Mouse (Mus musculus) forebrain, embryonic 15.5 days (tissue): ENCODE data around the gene Inppl1. TPM values are rescaled to one million over a fixed set of nuclear protein-coding genes. Genes with fewer than 3 reads are reported as not detected.

Experiments
- ATAC-seq: fragments of 200-750 bp; cut with Nextera tagmentation; replicated peaks from 2 replicates; pipeline ENCODE4 v1.8.0; 2017; ENCODE audit warnings: mild to moderate bottlenecking, moderate TSS enrichment, moderate library complexity
- H3K27ac ChIP-seq: fragments of 300-500 bp; sonication (generic); replicated peaks from 2 replicates; pipeline ENCODE4 v1.5.1; 2015; ENCODE audit warnings: mild to moderate bottlenecking, inconsistent platforms
- H3K27me3 ChIP-seq: fragments of 300-500 bp; sonication (generic); 2 replicates; pipeline ENCODE4 v1.6.1; 2015; ENCODE audit warnings: inconsistent platforms
- H3K36me3 ChIP-seq: fragments of 300-500 bp; sonication (generic); 2 replicates; pipeline ENCODE4 v1.6.1; 2015; ENCODE audit warnings: mild to moderate bottlenecking, inconsistent platforms
- H3K4me1 ChIP-seq: fragments of 300-500 bp; sonication (generic); 2 replicates; pipeline ENCODE4 v1.6.1; 2015; ENCODE audit warnings: inconsistent platforms
- H3K4me2 ChIP-seq: fragments of 300-500 bp; sonication (generic); replicated peaks from 2 replicates; pipeline ENCODE4 v1.6.1; 2015; ENCODE audit warnings: mild to moderate bottlenecking, inconsistent platforms
- H3K4me3 ChIP-seq: fragments of 300-500 bp; sonication (generic); 2 replicates; pipeline ENCODE4 v1.5.1; 2015; ENCODE audit warnings: mild to moderate bottlenecking, inconsistent platforms
- H3K9ac ChIP-seq: fragments of 300-500 bp; sonication (generic); replicated peaks from 2 replicates; pipeline ENCODE4 v1.6.1; 2015; ENCODE audit warnings: mild to moderate bottlenecking, inconsistent platforms
- H3K9me3 ChIP-seq: fragments of 300-500 bp; sonication (generic); 2 replicates; pipeline ENCODE4 v1.6.1; 2016; ENCODE audit warnings: inconsistent platforms
- WGBS: fragments of 180-500 bp; shearing (Covaris S2); methylation state at CpG from one replicate; pipeline ENCODE4 v1.1.7; 2015; ENCODE audit warnings: mixed read lengths; 5-methylcytosine and 5-hydroxymethylcytosine counted together
- microRNA-seq: library from miRNA; unstranded; fragments of <30 nt; microRNA quantifications from one replicate; pipeline ENCODE4, GENCODE M21; 2016
- polyA plus RNA-seq: library from polyadenylated mRNA; unstranded; fragments of >200 nt; fragmentation: Nextera tagmentation; extraction: Ambion mirVana; gene quantifications from 2 replicates; pipeline ENCODE4 v1.2.1, GENCODE M21; 2015

Gene Inppl1
- polyA plus RNA-seq, 1 experiment from 2014 or later: 22.3 TPM

DNA sequence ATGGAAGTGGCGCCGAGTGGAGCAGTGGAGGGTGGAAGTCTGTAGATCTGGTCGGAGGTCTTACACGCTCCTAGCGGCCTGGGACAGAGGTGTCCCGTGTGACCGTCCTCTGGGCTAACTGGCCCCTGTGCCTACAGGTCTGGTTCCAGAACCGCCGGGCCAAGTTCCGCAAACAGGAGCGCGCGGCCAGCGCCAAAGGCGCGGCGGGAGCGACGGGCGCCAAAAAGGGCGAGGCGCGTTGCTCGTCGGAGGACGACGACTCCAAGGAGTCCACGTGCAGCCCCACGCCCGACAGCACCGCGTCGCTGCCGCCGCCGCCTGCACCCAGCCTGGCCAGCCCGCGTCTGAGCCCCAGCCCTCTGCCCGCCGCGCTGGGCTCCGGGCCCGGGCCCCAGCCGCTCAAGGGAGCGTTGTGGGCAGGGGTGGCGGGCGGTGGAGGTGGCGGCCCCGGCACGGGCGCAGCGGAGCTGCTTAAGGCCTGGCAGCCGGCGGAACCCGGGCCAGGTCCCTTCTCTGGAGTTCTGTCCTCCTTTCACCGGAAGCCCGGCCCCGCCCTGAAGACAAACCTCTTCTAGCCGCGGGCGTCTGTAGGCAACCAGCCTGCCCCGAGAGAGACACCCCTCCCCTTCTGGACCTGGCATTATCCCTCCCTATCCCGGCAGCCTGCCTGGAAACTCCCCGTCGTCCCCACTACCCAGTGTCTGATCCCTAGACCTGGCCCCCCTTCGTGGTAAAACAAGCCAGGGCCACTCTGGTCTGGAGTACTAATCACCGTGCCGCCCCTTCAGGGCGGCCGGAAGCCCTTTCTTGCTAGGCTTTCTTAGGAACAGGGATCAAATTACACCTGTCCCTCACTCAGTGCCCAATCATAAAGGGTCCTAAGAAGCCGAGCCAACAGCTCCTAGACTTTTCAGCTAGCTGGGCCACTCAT is 16.2 kb downstream of the Inppl1 start:
- Histone ChIP-seq H3K9me3 (no peaks in the 10 kb centered on the region), H3K4me2 (peak overlapping the region; percentile 63), H3K4me1 (peaks cover 28% of the 10 kb centered on the region), H3K4me3 (peak overlapping the region; percentile 34), H3K27ac (no peak overlapping the region), H3K9ac (peak overlapping the region; percentile 38; the same call in 1 of the 2 replicates), H3K27me3 (peaks cover 55% of the 10 kb centered on the region), H3K36me3 (0 out of 2 replicates have a peak, but pooled peaks cover 3% of the 10 kb centered on the region)
- ATAC-seq: peak; percentile 63
- WGBS: under 1% methylated on average over 71 of the region's 71 CpGs

DNA sequence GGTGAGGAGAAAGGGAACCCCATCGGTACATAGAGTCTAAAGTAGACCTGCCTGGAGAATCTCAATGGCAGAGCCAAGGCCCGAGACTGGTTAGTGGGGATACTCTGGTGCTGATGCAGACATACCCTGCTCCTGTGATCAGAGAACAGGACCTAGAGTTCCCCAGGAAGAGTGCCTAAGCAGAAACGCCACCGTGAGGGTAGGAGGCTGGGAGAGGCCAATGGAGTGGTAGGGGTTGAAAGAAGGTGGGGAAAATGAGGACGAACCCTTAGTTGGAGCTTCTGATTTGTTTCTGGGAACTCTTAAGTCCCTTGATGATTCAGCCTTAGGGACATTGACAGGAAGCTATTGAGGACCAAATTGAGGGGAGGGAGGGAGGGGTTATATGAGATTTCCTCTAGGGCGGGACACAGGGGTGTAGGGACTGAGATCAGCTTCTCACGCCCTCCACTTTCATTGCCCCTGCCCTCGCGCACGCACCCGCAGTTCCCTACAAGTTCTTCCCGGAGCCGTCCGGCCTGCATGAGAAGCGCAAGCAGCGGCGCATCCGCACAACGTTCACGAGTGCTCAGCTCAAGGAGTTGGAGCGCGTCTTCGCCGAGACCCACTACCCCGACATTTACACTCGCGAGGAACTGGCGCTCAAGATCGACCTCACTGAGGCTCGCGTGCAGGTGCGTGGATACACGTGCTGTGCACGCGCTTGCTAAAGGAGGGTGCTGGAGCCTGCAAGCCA is 17.6 kb downstream of the Inppl1 start:
- Histone ChIP-seq H3K4me3 (peak overlapping the region; percentile 34), H3K9ac (no peak overlapping the region), H3K9me3 (no peaks in the 10 kb centered on the region), H3K4me1 (peaks cover 28% of the 10 kb centered on the region), H3K36me3 (no peaks in the 10 kb centered on the region), H3K27me3 (peaks cover 64% of the 10 kb centered on the region), H3K27ac (no peak overlapping the region), H3K4me2 (peak overlapping the region; percentile 63)
- ATAC-seq: no peak
- whole genome bisulfite sequencing: 3% methylated on average over 35 of the region's 35 CpGs

DNA sequence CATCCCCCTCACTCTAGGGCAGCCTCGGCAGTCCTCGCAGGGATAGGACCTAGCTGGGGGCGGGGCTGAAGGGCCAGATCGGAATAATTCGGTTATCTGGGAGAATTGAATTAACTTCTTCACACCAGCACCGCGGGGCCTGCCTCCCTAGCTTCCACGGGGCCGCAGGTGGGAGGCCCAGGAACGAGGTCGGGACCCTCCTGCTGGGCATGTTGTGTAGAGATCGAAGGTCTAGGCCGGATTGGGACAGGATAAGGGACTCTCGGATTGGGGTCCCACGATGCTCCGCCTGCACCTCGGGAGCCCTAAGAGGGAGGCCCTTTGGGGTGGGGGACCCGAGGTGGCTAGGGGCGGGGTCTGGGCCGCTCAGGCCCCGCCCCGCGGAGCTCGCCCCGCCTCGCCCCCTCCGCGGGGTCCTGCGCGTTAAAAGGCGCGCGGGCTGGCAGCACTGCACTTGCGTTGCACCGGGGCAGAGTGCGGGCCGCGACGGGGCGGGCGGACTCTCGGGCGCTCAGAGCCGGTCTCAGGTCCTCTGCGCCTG is 20.1 kb downstream of the Inppl1 start, which contains the start of gene Phox2a:
Gene Phox2a (plus strand): TSS at position 453 of the 541 bp plus-strand sequence.
- H3K9me3 ChIP-seq: no peaks in the 10 kb centered on the region
- no peaks in the 10 kb centered on the region for H3K36me3 ChIP-seq
- H3K4me3 ChIP-seq: peak within 1 kb of the TSS; percentile 31
- peaks cover 28% of the 10 kb centered on the region for H3K4me1 ChIP-seq
- no peak within 1 kb of the TSS for H3K27ac ChIP-seq
- ATAC-seq: 0 out of 2 replicates have a peak, but pooled peaks have one; percentile 23
- H3K9ac ChIP-seq: no peak within 1 kb of the TSS
- peaks cover 62% of the 10 kb centered on the region for H3K27me3 ChIP-seq
- peak within 1 kb of the TSS; percentile 41 for H3K4me2 ChIP-seq
- WGBS: 1% methylated on average over 44 of the region's 45 CpGs

DNA sequence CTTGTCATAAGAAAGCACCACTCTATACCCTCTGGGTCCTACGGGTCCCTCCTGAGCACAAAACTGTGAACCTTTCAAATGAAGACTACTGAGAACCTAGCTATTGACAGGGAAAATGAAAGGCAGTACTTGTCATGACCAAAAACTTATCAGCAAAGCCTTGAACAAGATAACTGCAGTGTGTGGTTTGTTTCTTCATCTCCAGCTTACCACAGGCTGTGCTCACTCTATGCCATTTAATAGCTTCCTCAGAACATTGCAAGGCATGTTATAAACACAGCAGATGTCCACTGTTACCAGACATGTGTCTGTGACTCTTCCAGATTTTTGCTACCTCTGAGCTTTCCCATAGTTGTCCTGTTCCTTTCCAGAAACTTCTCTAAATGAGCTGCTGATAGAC is 61.0 kb downstream of the Inppl1 start:
- ATAC-seq: no peak
- H3K9me3 ChIP-seq: no peaks in the 10 kb centered on the region
- H3K27ac ChIP-seq: no peak overlapping the region
- no peak overlapping the region for H3K9ac ChIP-seq
- no peak overlapping the region for H3K4me3 ChIP-seq
- H3K27me3 ChIP-seq: no peaks in the 10 kb centered on the region
- WGBS: 89% methylated on average over 1 of the region's 1 CpGs
- H3K4me1 ChIP-seq: peaks cover 6% of the 10 kb centered on the region; the same call in 1 of the 2 replicates
- H3K4me2 ChIP-seq: no peak overlapping the region
- peaks cover 15% of the 10 kb centered on the region for H3K36me3 ChIP-seq

DNA sequence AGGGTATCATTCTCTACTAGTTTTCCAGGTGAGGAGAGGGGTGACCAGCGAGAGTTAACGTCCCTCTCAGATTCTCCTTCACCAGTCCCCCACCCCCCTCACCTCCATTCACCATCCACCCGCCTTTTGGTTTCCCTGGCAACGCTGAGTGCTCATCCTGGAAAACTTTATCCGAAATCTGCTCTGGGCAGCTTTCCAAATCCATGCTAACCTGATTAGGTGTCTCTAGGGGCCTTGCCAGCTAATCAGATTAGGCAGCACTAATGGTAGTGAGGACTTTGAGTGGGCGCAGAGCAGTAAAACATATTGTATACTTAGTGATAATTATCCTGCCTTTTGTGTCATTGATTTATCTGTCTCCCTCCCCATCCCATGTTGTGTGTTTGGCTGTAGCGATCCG is 65.3 kb downstream of the Inppl1 start:
- WGBS: 27% methylated on average over 8 of the region's 8 CpGs
- no peak for ATAC-seq
- H3K4me3 ChIP-seq: no peak overlapping the region
- H3K27me3 ChIP-seq: no peaks in the 10 kb centered on the region
- no peaks in the 10 kb centered on the region for H3K36me3 ChIP-seq
- no peak overlapping the region for H3K9ac ChIP-seq
- no peaks in the 10 kb centered on the region for H3K9me3 ChIP-seq
- H3K4me2 ChIP-seq: no peak overlapping the region
- no peak overlapping the region for H3K27ac ChIP-seq
- H3K4me1 ChIP-seq: peaks cover 6% of the 10 kb centered on the region; the same call in 1 of the 2 replicates

Small RNA genes within 50 kb of the gene (microRNA-seq; reads per million reads assigned to microRNA genes)
- not detected for gene Gm22655

Other genes with a start within 250 kb of the Inppl1 start
- 41.8 and 48.0 TPM in 2 replicates for gene Clpb, start 174.6 kb downstream of the Inppl1 start, polyA plus RNA-seq
- not detected in 2 replicates for gene Phox2a, start 19.9 kb downstream of the Inppl1 start, polyA plus RNA-seq
- gene Folr2, start 19.0 kb upstream of the Inppl1 start, polyA plus RNA-seq: 1.2 and 1.6 TPM in 2 replicates
- gene Anapc15, start 25.5 kb upstream of the Inppl1 start, polyA plus RNA-seq: 71.1 and 74.3 TPM in 2 replicates
- gene Folr1, start 32.6 kb upstream of the Inppl1 start, polyA plus RNA-seq: 18.9 and 30.4 TPM in 2 replicates
- gene Lamtor1, start 67.7 kb upstream of the Inppl1 start, polyA plus RNA-seq: 165 and 167 TPM in 2 replicates
- gene Tomt, start 68.1 kb upstream of the Inppl1 start, polyA plus RNA-seq: 0.24 and 0.47 TPM in 2 replicates
- gene Lrrc51, start 95.7 kb upstream of the Inppl1 start, polyA plus RNA-seq: 9.5 and 12.7 TPM in 2 replicates
- gene Numa1, start 95.9 kb upstream of the Inppl1 start, polyA plus RNA-seq: 63.3 and 65.1 TPM in 2 replicates
- gene Il18bp, start 180.5 kb upstream of the Inppl1 start, polyA plus RNA-seq: 3.4 and 4.4 TPM in 2 replicates
- 32.1 and 33.0 TPM in 2 replicates for gene Rnf121, start 227.2 kb upstream of the Inppl1 start, polyA plus RNA-seq
- 40.3 TPM in 2 replicates for gene Xndc1, start 227.3 kb upstream of the Inppl1 start, polyA plus RNA-seq
- gene Xntrpc, start 227.5 kb upstream of the Inppl1 start, polyA plus RNA-seq: 1.5 and 1.9 TPM in 2 replicates
- gene Trpc2, start 244.9 kb upstream of the Inppl1 start, polyA plus RNA-seq: 0.29 TPM in 1 of 2 replicates, not detected in the other